Mouse (Mus musculus): ENCODE measurements around the gene Bcl2l2. TPM values are rescaled to one million over a fixed set of nuclear protein-coding genes. Genes with fewer than 3 reads are reported as not detected.

The Bcl2l2 gene
- polyA plus RNA-seq, 1 experiment from 2014 or later: 4.3 TPM

Other genes with a start within 250 kb of the Bcl2l2 start
- not detected in 2 replicates for gene Gm17606, start 242.4 kb upstream of the Bcl2l2 start, polyA plus RNA-seq (2014; fragmentation: Nextera tagmentation; extraction: Ambion mirVana)
- 1.3 and 2.0 TPM in 2 replicates for gene Cdh24, start 242.0 kb upstream of the Bcl2l2 start, polyA plus RNA-seq (2014; fragmentation: Nextera tagmentation; extraction: Ambion mirVana)
- gene 1700123O20Rik, start 197.2 kb upstream of the Bcl2l2 start, polyA plus RNA-seq (2014; fragmentation: Nextera tagmentation; extraction: Ambion mirVana): 47.3 and 49.8 TPM in 2 replicates
- 69.1 and 81.1 TPM in 2 replicates for gene Acin1, start 196.4 kb upstream of the Bcl2l2 start, polyA plus RNA-seq (2014; fragmentation: Nextera tagmentation; extraction: Ambion mirVana)
- gene Gm29776, start 184.5 kb upstream of the Bcl2l2 start, polyA plus RNA-seq (2014; fragmentation: Nextera tagmentation; extraction: Ambion mirVana): 0.30 and 0.35 TPM in 2 replicates
- gene Cebpe, start 171.2 kb upstream of the Bcl2l2 start, polyA plus RNA-seq (2014; fragmentation: Nextera tagmentation; extraction: Ambion mirVana): not detected in 2 replicates
- gene Slc7a8, start 101.4 kb upstream of the Bcl2l2 start, polyA plus RNA-seq (2014; fragmentation: Nextera tagmentation; extraction: Ambion mirVana): 5.0 and 5.1 TPM in 2 replicates
- gene Rnf212b, start 69.2 kb upstream of the Bcl2l2 start, polyA plus RNA-seq (2014; fragmentation: Nextera tagmentation; extraction: Ambion mirVana): not detected in 2 replicates
- gene Homez, start 12.4 kb upstream of the Bcl2l2 start, polyA plus RNA-seq (2014; fragmentation: Nextera tagmentation; extraction: Ambion mirVana): 8.2 and 9.5 TPM in 2 replicates
- 1.7 and 1.9 TPM in 2 replicates for gene Ppp1r3e, start 5.8 kb upstream of the Bcl2l2 start, polyA plus RNA-seq (2014; fragmentation: Nextera tagmentation; extraction: Ambion mirVana)
- not detected in 2 replicates for gene Gm20521, start 64 bp downstream of the Bcl2l2 start, polyA plus RNA-seq (2014; fragmentation: Nextera tagmentation; extraction: Ambion mirVana)
- gene Pabpn1, start 9.1 kb downstream of the Bcl2l2 start, polyA plus RNA-seq (2014; fragmentation: Nextera tagmentation; extraction: Ambion mirVana): 80.6 and 83.8 TPM in 2 replicates
- gene Slc22a17, start 29.8 kb downstream of the Bcl2l2 start, polyA plus RNA-seq (2014; fragmentation: Nextera tagmentation; extraction: Ambion mirVana): 18.5 and 25.6 TPM in 2 replicates
- 12.2 and 14.6 TPM in 2 replicates for gene Efs, start 42.7 kb downstream of the Bcl2l2 start, polyA plus RNA-seq (2014; fragmentation: Nextera tagmentation; extraction: Ambion mirVana)
- gene Il25, start 49.3 kb downstream of the Bcl2l2 start, polyA plus RNA-seq (2014; fragmentation: Nextera tagmentation; extraction: Ambion mirVana): not detected in 2 replicates
- gene Cmtm5, start 52.9 kb downstream of the Bcl2l2 start, polyA plus RNA-seq (2014; fragmentation: Nextera tagmentation; extraction: Ambion mirVana): 0.58 and 0.72 TPM in 2 replicates
- gene Myh6, start 83.5 kb downstream of the Bcl2l2 start, polyA plus RNA-seq (2014; fragmentation: Nextera tagmentation; extraction: Ambion mirVana): 2,542 and 2,728 TPM in 2 replicates
- not detected in 2 replicates for gene Gm17428, start 93.6 kb downstream of the Bcl2l2 start, polyA plus RNA-seq (2014; fragmentation: Nextera tagmentation; extraction: Ambion mirVana)
- 5,319 and 5,796 TPM in 2 replicates for gene Myh7, start 111.2 kb downstream of the Bcl2l2 start, polyA plus RNA-seq (2014; fragmentation: Nextera tagmentation; extraction: Ambion mirVana)
- 53.8 and 54.9 TPM in 2 replicates for gene Ngdn, start 132.1 kb downstream of the Bcl2l2 start, polyA plus RNA-seq (2014; fragmentation: Nextera tagmentation; extraction: Ambion mirVana)
- gene Zfhx2, start 208.9 kb downstream of the Bcl2l2 start, polyA plus RNA-seq (2014; fragmentation: Nextera tagmentation; extraction: Ambion mirVana): 2.6 and 3.0 TPM in 2 replicates
- gene Thtpa, start 211.4 kb downstream of the Bcl2l2 start, polyA plus RNA-seq (2014; fragmentation: Nextera tagmentation; extraction: Ambion mirVana): 12.8 and 15.1 TPM in 2 replicates
- 7.6 and 8.6 TPM in 2 replicates for gene Ap1g2, start 223.2 kb downstream of the Bcl2l2 start, polyA plus RNA-seq (2014; fragmentation: Nextera tagmentation; extraction: Ambion mirVana)
- gene Jph4, start 233.6 kb downstream of the Bcl2l2 start, polyA plus RNA-seq (2014; fragmentation: Nextera tagmentation; extraction: Ambion mirVana): 0.05 and 0.18 TPM in 2 replicates